In genomic region chr8:90266239-90266638, GRCm38 (mm10) we compare ENCODE assay signal across 23 mouse cellular contexts.
DNase-seq lines count a peak whose midpoint lies in the region; ATAC-seq and TF ChIP-seq lines count a peak whose summit lies in the region.
"Had no signal": no experiment of that assay in that cellular context is flagged by ENCODE, and none has a peak within 500 bp of the region (broad histone marks: within the 10 kb centered on the region; RNA-seq: fewer than 3 reads in every experiment).

No protein-coding gene starts in this region.

- WGBS in hindbrain, embryonic 15.5 days: 58% methylated on average over 8 of the region's 8 CpGs
- WGBS in hindbrain, embryonic 11.5 days: 83% methylated on average over 8 of the region's 8 CpGs
- 27% methylated on average over 8 of the region's 8 CpGs for WGBS in midbrain, embryonic 16.5 days

- H3K27ac ChIP-seq in hindbrain, embryonic 15.5 days (replicated peaks): peak overlapping the region; percentile 50; the same call in 1 of the 2 replicates
- no peak overlapping the region for H3K27ac ChIP-seq in hindbrain, embryonic 11.5 days (ENCODE audit: low read depth, low read length)
- H3K27ac ChIP-seq in midbrain, embryonic 16.5 days (ENCODE audit: low read length): peak overlapping the region; percentile 79
- H3K27ac ChIP-seq: embryonic facial prominence, embryonic 15.5 days; forebrain, embryonic 10.5 days; heart, adult 2 months; heart, embryonic 15.5 days; intestine, embryonic 15.5 days had no signal

- H3K9me3 ChIP-seq in hindbrain, embryonic 15.5 days: no peaks in the 10 kb centered on the region
- H3K9me3 ChIP-seq in hindbrain, embryonic 11.5 days (ENCODE audit: control insufficient read depth, low read length): no peaks in the 10 kb centered on the region
- no peaks in the 10 kb centered on the region for H3K9me3 ChIP-seq in midbrain, embryonic 16.5 days (replicated peaks; ENCODE audit: control insufficient read depth, low read length, poor library complexity, severe bottlenecking)
- H3K9me3 ChIP-seq: embryonic facial prominence, embryonic 15.5 days; forebrain, embryonic 10.5 days; heart, embryonic 15.5 days; intestine, embryonic 15.5 days had no signal

- no peak for TF ChIP-seq POLR2A in brain, embryonic 14.5 days (IDR thresholded peaks at IDR 0.05; ENCODE audit: borderline replicate concordance, extremely low read depth, insufficient read depth, insufficient read length, poor library complexity, severe bottlenecking)

- H3K36me3 ChIP-seq in hindbrain, embryonic 15.5 days: peaks cover 3% of the 10 kb centered on the region; the same call in 1 of the 2 replicates
- no peaks in the 10 kb centered on the region for H3K36me3 ChIP-seq in hindbrain, embryonic 11.5 days (ENCODE audit: control insufficient read depth, insufficient read depth, low read length)
- H3K36me3 ChIP-seq in midbrain, embryonic 16.5 days (ENCODE audit: control insufficient read depth, insufficient read depth, low read length): no peaks in the 10 kb centered on the region
- H3K36me3 ChIP-seq: embryonic facial prominence, embryonic 15.5 days; heart, embryonic 15.5 days; intestine, embryonic 15.5 days had no signal

- intact Hi-C loops in heart, postnatal 36 days (cut with DNase I): no loop called here

- H3K4me2 ChIP-seq in hindbrain, embryonic 15.5 days: no peak overlapping the region
- H3K4me2 ChIP-seq in hindbrain, embryonic 11.5 days (replicated peaks; ENCODE audit: low read depth, low read length): no peak overlapping the region
- no peak overlapping the region; the same call in 1 of the 2 replicates for H3K4me2 ChIP-seq in midbrain, embryonic 16.5 days (ENCODE audit: low read length)
- H3K4me2 ChIP-seq: embryonic facial prominence, embryonic 15.5 days; heart, embryonic 11.5 days; heart, embryonic 15.5 days; intestine, embryonic 15.5 days had no signal

- peak; percentile 44 for DNase-seq in heart, adult 11 months
- no peak for DNase-seq in heart, postnatal 36 days
- DNase-seq in hindbrain, embryonic 11.5 days (ENCODE audit: low spot score): no peak
- DNase-seq in brain, embryonic 14.5 days (ENCODE audit: low read depth): peak; percentile 71
- no peak for DNase-seq in lung, adult 18-20 months
- DNase-seq: adrenal gland, adult 2 months; adrenal gland, postnatal 25 days; cerebellum, adult 8-10 months; cerebellum, postnatal 14 days; embryo, embryonic 11 days; gastrocnemius, postnatal 10 days; heart, adult 2 months; heart, postnatal 14 days had no signal

- H3K4me3 ChIP-seq in hindbrain, embryonic 15.5 days: no peak overlapping the region
- H3K4me3 ChIP-seq in hindbrain, embryonic 11.5 days (ENCODE audit: low read depth, low read length): no peak overlapping the region
- H3K4me3 ChIP-seq in midbrain, embryonic 16.5 days (ENCODE audit: low read depth, low read length): no peak overlapping the region
- H3K4me3 ChIP-seq: embryonic facial prominence, embryonic 15.5 days; erythroblast, embryonic 14.5 days; forebrain, embryonic 10.5 days; heart, adult 2 months; heart, embryonic 15.5 days; intestine, embryonic 15.5 days had no signal

- no peak overlapping the region for H3K9ac ChIP-seq in hindbrain, embryonic 15.5 days
- H3K9ac ChIP-seq in hindbrain, embryonic 11.5 days (ENCODE audit: low read depth, low read length): no peak overlapping the region
- H3K9ac ChIP-seq in midbrain, embryonic 16.5 days (ENCODE audit: low read depth, low read length): no peak overlapping the region
- H3K9ac ChIP-seq: embryonic facial prominence, embryonic 15.5 days; heart, embryonic 15.5 days; intestine, embryonic 15.5 days had no signal

- no peak for TF ChIP-seq CTCF in brain, embryonic 14.5 days (IDR thresholded peaks at IDR 0.05; ENCODE audit: borderline replicate concordance, extremely low read depth, insufficient read depth, insufficient read length)

- ATAC-seq in hindbrain, embryonic 15.5 days (ENCODE audit: low FRiP score, low read depth): no peak
- ATAC-seq in hindbrain, embryonic 11.5 days (ENCODE audit: low FRiP score): no peak
- ATAC-seq in midbrain, embryonic 16.5 days: peak; percentile 62; the same call in 1 of the 2 replicates
- ATAC-seq in CD4-positive, CD25-positive, alpha-beta regulatory T cell, adult 4 months: no peak
- ATAC-seq: forebrain, embryonic 16.5 days; intestine, embryonic 15.5 days had no signal

- H3K4me1 ChIP-seq in hindbrain, embryonic 15.5 days (replicated peaks): peaks cover 36% of the 10 kb centered on the region
- H3K4me1 ChIP-seq in hindbrain, embryonic 11.5 days (replicated peaks; ENCODE audit: control insufficient read depth, insufficient read depth, low read length): no peaks in the 10 kb centered on the region
- H3K4me1 ChIP-seq in midbrain, embryonic 16.5 days (ENCODE audit: control insufficient read depth, insufficient read depth, low read length): peaks cover 23% of the 10 kb centered on the region
- H3K4me1 ChIP-seq: embryonic facial prominence, embryonic 15.5 days; heart, embryonic 15.5 days; intestine, embryonic 15.5 days had no signal

- H3K27me3 ChIP-seq in hindbrain, embryonic 15.5 days: no peaks in the 10 kb centered on the region
- no peaks in the 10 kb centered on the region for H3K27me3 ChIP-seq in hindbrain, embryonic 11.5 days (ENCODE audit: control insufficient read depth, insufficient read depth, low read length)
- no peaks in the 10 kb centered on the region for H3K27me3 ChIP-seq in midbrain, embryonic 16.5 days (ENCODE audit: control insufficient read depth, insufficient read depth, low read depth, low read length)
- H3K27me3 ChIP-seq: embryonic facial prominence, embryonic 15.5 days; heart, embryonic 15.5 days; intestine, embryonic 15.5 days had no signal

Comparison
In these comparisons a context has a peak if more than half of its experiments do, and no peak if none do; other contexts are left out.
1. DNase-seq: peak in heart, adult 11 months (single experiment) and brain, embryonic 14.5 days (single experiment); none in heart, postnatal 36 days (0 of 2), hindbrain, embryonic 11.5 days (single experiment) and lung, adult 18-20 months (0 of 2).